Mouse (Mus musculus) cerebellum, adult 2 months (tissue): ENCODE measurements at regions not wholly inside any gene's neighbourhood (a gene's known extent, or its start where the extent isn't known, plus 50 kb on each side); places are given as distances from the start of the nearest gene placed in this dataset.

ENCODE experiments used
- DNase-seq, 2 experiments: peaks; one replicate each; pipeline ENCODE4 v3.0.0; 2021
- H3K27ac ChIP-seq: fragments of 200-500 bp; 2 replicates; pipeline ENCODE4 v1.5.1; 2012; ENCODE audit warnings: low read length, control low read depth, inconsistent platforms; ENCODE audit not compliant: insufficient read depth
- H3K27me3 ChIP-seq: fragments of 200-500 bp; 2 replicates; pipeline ENCODE4 v1.6.1; 2012; ENCODE audit warnings: inconsistent platforms, mild to moderate bottlenecking, low read length, moderate library complexity; ENCODE audit not compliant: control insufficient read depth, insufficient read depth
- H3K4me1 ChIP-seq: fragments of 200-500 bp; 2 replicates; pipeline ENCODE4 v1.6.1; 2011; ENCODE audit warnings: low read length; ENCODE audit not compliant: control insufficient read depth, insufficient read depth
- H3K4me3 ChIP-seq: fragments of 200-500 bp; replicated peaks from 2 replicates; pipeline ENCODE3; 2011; ENCODE audit warnings: mild to moderate bottlenecking, low read depth, low read length, control low read depth; ENCODE audit not compliant: insufficient read depth
- CTCF ChIP-seq: fragments of 200-500 bp; IDR thresholded peaks from 2 replicates; pipeline ENCODE4 v1.5.1; 2011; ENCODE audit warnings: low read depth, mild to moderate bottlenecking, control low read depth, low read length, moderate library complexity, borderline replicate concordance; ENCODE audit not compliant: insufficient read depth
- POLR2A ChIP-seq: fragments of 200-500 bp; IDR thresholded peaks from 2 replicates; pipeline ENCODE4 v1.6.1; 2011; ENCODE audit warnings: low read length, control low read depth, borderline replicate concordance; ENCODE audit not compliant: insufficient read depth
- WGBS: fragments of 180-500 bp; shearing (Covaris S2); methylation state at CpG from one replicate; pipeline ENCODE4 v1.1.7; 2018; 5-methylcytosine and 5-hydroxymethylcytosine counted together

- H3K27me3 ChIP-seq, result no peaks in the 10 kb centered on the region
- no peak for DNase-seq
- WGBS, result 89% methylated on average over 9 of the region's 9 CpGs
- H3K4me1 ChIP-seq, result peaks cover 23% of the 10 kb centered on the region
- H3K4me3 ChIP-seq, result no peak overlapping the region
- no peak overlapping the region for H3K27ac ChIP-seq
- no peak for TF ChIP-seq POLR2A
Measured at GRCm38 (mm10) chr7:133311116-133311801, 187.1 kb upstream of the Ctbp2 start.

GRCm38 (mm10) chr7:133304461-133304860 is 180.3 kb upstream of the Ctbp2 start:
- no peak for DNase-seq
- 62% methylated on average over 5 of the region's 5 CpGs for WGBS
- no peak for TF ChIP-seq POLR2A
- TF ChIP-seq CTCF, result no peak
- Histone ChIP-seq H3K4me1 (no peaks in the 10 kb centered on the region), H3K27me3 (no peaks in the 10 kb centered on the region), H3K4me3 (no peak overlapping the region), H3K27ac (no peak overlapping the region)

GRCm38 (mm10) chr7:133290471-133290870 is 166.3 kb upstream of the Ctbp2 start:
- WGBS, result 7% methylated on average over 3 of the region's 3 CpGs
- no peaks in the 10 kb centered on the region for H3K27me3 ChIP-seq
- H3K4me3 ChIP-seq, result no peak overlapping the region
- TF ChIP-seq CTCF, result no peak
- TF ChIP-seq POLR2A, result no peak
- peak; percentile 52 to 74 for DNase-seq
- peak overlapping the region; percentile 4; the same call in 1 of the 2 replicates for H3K27ac ChIP-seq
- peaks cover 34% of the 10 kb centered on the region for H3K4me1 ChIP-seq

DNA sequence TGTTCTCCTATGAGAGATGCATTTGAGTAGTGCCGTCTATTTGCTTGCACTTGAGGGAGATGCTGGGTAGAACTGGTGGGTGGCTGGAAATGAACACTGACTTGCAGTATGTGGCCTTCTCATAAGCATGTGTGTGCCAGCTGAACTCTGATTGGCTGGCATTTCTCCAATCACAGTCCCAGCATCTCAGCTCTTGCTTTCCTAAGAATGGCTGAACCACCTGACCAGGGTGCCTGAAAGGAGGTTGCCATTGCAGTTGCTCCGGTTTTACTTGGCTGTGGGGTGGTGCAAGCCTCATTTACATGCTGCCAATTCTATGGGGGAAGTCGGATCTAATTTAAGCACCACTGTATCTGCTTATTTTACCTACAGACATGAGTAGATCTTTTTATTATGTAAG is 164.1 kb upstream of the Ctbp2 start:
- H3K4me1 ChIP-seq, result peaks cover 35% of the 10 kb centered on the region
- H3K4me3 ChIP-seq, result no peak overlapping the region
- TF ChIP-seq CTCF (no peak), POLR2A (no peak)
- WGBS, result 16% methylated on average over 3 of the region's 3 CpGs
- peak; percentile 42 to 58 for DNase-seq
- no peaks in the 10 kb centered on the region for H3K27me3 ChIP-seq
- H3K27ac ChIP-seq, result peak overlapping the region; percentile 67; the same call in 1 of the 2 replicates

- Histone ChIP-seq H3K27me3 (no peaks in the 10 kb centered on the region), H3K27ac (peak overlapping the region; percentile 67), H3K4me1 (peaks cover 35% of the 10 kb centered on the region), H3K4me3 (no peak overlapping the region)
- peak; percentile 96 to 99 for DNase-seq
- TF ChIP-seq POLR2A, result no peak
- TF ChIP-seq CTCF, result no peak
- 12% methylated on average over 7 of the region's 7 CpGs for WGBS
Measured at GRCm38 (mm10) chr7:133286836-133287235, 162.7 kb upstream of the Ctbp2 start.

GRCm38 (mm10) chr7:133286216-133286615 is 162.1 kb upstream of the Ctbp2 start:
- H3K27ac ChIP-seq, result peak overlapping the region; percentile 94
- DNase-seq, result peak in 1 of 2 experiments; percentile 52
- H3K4me3 ChIP-seq, result no peak overlapping the region
- H3K27me3 ChIP-seq, result no peaks in the 10 kb centered on the region
- peaks cover 35% of the 10 kb centered on the region for H3K4me1 ChIP-seq
- no peak for TF ChIP-seq CTCF
- no peak for TF ChIP-seq POLR2A
- WGBS, result 21% methylated on average over 5 of the region's 5 CpGs

- DNase-seq, result peak; percentile 38 to 72
- Histone ChIP-seq H3K4me1 (no peaks in the 10 kb centered on the region; the same call in 1 of the 2 replicates), H3K27me3 (no peaks in the 10 kb centered on the region), H3K4me3 (no peak overlapping the region), H3K27ac (no peak overlapping the region)
- TF ChIP-seq POLR2A, result no peak
- no peak for TF ChIP-seq CTCF
- WGBS, result 50% methylated on average over 5 of the region's 5 CpGs
Measured at GRCm38 (mm10) chr7:133262161-133262560, 138.0 kb upstream of the Ctbp2 start.

- WGBS, result 95% methylated on average over 7 of the region's 7 CpGs
- Histone ChIP-seq H3K27me3 (no peaks in the 10 kb centered on the region), H3K4me3 (no peak overlapping the region), H3K27ac (no peak overlapping the region), H3K4me1 (no peaks in the 10 kb centered on the region; the same call in 1 of the 2 replicates)
- TF ChIP-seq CTCF, result no peak
- TF ChIP-seq POLR2A, result no peak
- DNase-seq, result no peak
Measured at GRCm38 (mm10) chr7:133259143-133259542, 135.0 kb upstream of the Ctbp2 start.
